Mouse (Mus musculus) liver, embryonic 14 days (tissue): ENCODE measurements around the gene Slc35e3. TPM values are rescaled to one million over a fixed set of nuclear protein-coding genes. Genes with fewer than 3 reads are reported as not detected.

Source experiments
- polyA plus RNA-seq: library from polyadenylated mRNA; depleted of rRNA; stranded (reverse); fragments of >200 nt; gene quantifications from 2 replicates; pipeline ENCODE4 v1.2.3, GENCODE M21; 2012; rRNA removed

Gene Slc35e3
- 1.8 and 1.9 TPM in 2 replicates for polyA plus RNA-seq

DNA sequence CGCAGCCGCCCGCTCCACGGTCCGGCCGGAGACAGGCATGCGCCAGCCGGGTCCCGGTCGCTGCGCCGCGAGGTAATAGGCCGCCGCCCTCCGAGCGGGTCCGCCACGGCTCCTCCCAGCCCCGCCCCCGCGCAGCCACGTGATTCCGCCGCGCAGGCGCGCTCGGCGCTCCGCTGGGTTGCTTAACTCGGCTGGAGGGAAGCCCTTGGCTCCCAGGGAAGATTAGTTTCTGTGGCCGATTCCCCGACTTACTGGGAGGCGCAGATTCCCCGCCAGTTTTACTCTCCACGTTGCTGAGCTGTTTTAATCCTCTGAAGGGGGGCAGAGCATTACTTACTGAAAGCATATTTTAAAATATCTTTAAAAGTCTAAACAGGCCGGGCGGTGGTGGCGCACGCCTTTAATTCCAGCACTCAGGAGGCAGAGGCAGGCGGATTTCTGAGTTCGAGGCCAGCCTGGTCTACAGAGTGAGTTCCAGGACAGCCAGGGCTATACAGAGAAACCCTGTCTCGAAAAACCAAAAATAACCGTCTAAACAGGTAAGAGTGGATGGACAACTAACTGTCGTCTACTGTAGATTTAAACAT lies at the start of gene Slc35e3:
Gene Slc35e3 (minus strand): TSS at position 69 of the 587 bp plus-strand sequence.

DNA sequence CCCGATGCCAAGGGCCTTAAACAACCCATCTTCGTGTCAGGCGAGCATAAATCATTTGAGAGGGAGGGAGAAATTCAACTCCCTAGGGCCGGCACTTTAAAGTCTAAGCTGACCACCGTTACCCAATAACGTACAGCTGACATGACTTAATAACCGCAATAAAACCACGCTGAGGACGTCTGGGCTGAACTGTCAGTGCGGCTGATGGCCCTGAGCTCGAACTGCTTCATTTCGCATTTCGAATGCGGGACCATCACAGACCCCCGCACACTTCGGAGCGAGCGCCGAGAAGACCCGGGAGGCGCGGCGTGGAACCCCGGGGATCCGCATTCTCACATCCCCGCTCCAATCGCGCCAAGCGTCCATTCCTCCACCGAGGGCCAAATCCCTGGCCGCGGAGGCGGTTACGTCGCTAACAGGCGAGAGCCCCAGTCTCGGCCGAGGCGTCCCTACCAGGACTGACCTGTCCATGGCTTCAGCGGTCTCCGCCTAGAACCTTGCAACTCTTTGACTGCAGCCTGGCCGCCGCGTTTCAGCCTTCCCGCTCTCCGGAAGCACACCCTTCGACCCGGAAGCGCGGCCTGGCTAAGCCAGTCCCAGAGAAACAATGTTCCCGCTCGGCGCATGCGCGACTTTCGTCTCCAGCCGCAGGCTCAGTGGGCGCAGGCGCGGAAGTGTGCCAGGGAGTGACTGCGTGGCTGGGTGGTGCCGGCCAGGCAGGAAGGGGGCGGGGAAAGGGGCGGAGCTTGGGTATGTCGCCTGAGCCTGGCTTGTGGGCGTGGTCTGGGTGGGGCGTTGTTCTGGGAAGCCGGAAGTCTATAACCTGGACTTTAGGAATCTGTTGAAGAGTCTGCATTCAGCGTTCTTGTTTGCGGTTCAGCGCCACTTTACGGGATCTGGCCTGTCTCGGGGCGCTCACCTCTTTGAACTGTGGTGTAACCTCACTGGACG lies 46.3 kb upstream of the Slc35e3 start, which contains the start of gene Nup107:
Gene Nup107 (minus strand): TSS at position 565 of the 951 bp plus-strand sequence.

GRCm38 (mm10) chr10:117710604-117711141 lies 35.5 kb downstream of the Slc35e3 start, which contains the start of gene Mdm2:
Gene Mdm2, minus strand, starts transcription at chr10:117710758.

Other genes starting within 250 kb of the Slc35e3 start
- gene Cpm, start 116.9 kb downstream of the Slc35e3 start, polyA plus RNA-seq = 2.9 and 3.6 TPM in 2 replicates
- gene Mdm2, start 35.6 kb downstream of the Slc35e3 start, polyA plus RNA-seq = 21.8 and 24.5 TPM in 2 replicates
- gene Nup107, start 46.3 kb upstream of the Slc35e3 start, polyA plus RNA-seq = 31.0 and 32.5 TPM in 2 replicates
- 49.2 and 57.0 TPM in 2 replicates for gene Rap1b, start 99.7 kb upstream of the Slc35e3 start, polyA plus RNA-seq